Mouse (Mus musculus) kidney, postnatal 25 days (tissue): ENCODE results near the gene Foxo1.
A peak's percentile ranks its signal among the peaks of the same experiment; 100 is the strongest.

ENCODE experiments used
- DNase-seq, 2 experiments: peaks; one replicate each; pipeline ENCODE4 v3.0.0; 2021; ENCODE audit warnings: mixed read lengths in 2 of 2

Foxo1 gene

DNA sequence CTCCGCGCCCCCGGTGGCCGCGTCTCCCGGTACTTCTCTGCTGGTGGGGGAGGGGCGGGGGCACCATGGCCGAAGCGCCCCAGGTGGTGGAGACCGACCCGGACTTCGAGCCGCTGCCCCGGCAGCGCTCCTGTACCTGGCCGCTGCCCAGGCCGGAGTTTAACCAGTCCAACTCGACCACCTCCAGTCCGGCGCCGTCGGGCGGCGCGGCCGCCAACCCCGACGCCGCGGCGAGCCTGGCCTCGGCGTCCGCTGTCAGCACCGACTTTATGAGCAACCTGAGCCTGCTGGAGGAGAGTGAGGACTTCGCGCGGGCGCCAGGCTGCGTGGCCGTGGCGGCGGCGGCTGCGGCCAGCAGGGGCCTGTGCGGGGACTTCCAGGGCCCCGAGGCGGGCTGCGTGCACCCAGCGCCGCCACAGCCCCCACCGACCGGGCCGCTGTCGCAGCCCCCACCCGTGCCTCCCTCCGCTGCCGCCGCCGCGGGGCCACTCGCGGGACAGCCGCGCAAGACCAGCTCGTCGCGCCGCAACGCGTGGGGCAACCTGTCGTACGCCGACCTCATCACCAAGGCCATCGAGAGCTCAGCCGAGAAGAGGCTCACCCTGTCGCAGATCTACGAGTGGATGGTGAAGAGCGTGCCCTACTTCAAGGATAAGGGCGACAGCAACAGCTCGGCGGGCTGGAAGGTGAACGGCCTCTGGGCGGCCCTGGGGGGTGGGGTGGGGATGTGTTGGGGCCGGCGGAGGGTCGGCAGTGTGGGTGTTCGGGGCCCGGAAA, 789 bp downstream of the Foxo1 start:
- DNase-seq: peak; percentile 80 to 91

DNA sequence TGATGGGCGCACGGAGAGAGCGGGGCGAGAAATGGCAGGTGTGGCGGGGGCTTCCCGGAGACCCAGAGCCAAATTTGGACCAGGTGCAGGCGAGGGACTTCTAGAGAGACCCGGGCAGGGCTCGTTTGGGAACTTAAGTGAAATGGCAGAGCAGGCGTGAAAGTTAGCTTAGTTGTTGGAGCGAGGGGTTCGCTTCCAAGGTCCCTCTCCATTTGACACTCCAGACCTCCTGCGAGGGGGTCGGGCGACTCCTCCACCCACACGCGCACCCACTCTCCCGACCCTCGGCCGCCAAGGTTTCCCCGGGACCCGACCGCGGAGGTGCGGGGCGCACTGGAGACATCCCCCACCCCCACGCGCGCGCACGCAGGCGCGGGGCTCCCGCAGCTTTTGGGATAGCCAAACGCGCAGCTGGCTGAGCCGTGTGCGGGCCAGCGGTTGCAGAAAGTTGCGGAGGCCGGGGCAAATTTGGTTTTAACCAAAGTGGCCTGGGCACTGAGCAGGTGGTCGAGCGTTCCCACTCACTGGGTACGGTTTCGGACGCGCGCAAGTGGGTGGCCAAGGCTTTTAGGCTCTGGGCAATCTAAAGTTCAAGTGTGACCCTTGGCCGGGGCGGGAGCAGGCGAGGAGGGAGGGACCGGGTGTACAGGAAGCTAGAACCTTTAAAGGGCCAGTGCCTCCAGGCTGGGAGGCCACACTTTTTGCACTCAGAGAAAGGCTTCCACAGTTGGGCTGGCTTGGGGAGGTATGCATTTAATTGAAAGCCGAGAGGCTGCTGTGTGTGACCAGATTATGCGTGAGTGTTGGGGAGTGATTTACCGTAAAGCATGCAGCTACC, 1.6 kb downstream of the Foxo1 start:
- DNase-seq: peak; percentile 89 to 94

DNA sequence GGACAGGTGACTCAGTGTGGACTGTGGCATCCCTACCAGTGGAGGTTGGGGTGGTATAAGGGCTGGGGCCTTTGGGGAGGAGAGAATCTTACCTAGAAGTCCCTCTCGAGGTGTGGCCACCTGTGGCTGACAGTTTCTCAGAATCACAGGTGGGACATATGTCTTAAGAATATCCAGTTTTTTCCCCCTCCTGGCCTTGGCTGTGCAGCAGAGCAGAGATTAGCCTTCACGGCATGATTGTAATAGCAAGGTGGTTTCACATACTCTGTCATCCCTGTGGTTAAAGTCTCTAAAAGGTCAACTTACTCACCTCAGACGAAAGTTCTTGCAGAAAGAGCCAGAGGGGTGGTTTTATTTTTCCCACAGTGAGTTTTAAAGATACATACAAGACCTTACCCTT, 2.4 kb downstream of the Foxo1 start:
- DNase-seq: no peak

DNA sequence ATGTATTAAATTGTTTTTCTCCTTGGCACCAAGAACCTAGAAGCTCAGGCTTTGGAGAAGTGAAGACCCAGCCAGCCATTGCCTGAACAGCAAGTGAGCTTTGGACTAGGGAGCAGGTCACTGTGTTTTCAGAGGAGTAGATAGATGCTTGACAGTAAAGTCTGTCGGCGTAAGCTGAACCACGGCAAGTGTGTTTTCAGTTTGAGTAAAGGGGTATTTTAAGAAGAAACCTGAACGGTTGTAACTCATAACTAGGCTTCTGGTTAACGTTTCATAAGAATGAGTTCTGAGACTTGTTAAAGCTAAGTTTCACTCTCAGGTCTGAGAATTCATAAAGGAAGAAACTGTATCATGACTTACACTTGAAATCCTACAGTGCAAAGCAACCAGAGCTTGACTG, 3.2 kb downstream of the Foxo1 start:
- DNase-seq: peak; percentile 38 to 71

DNA sequence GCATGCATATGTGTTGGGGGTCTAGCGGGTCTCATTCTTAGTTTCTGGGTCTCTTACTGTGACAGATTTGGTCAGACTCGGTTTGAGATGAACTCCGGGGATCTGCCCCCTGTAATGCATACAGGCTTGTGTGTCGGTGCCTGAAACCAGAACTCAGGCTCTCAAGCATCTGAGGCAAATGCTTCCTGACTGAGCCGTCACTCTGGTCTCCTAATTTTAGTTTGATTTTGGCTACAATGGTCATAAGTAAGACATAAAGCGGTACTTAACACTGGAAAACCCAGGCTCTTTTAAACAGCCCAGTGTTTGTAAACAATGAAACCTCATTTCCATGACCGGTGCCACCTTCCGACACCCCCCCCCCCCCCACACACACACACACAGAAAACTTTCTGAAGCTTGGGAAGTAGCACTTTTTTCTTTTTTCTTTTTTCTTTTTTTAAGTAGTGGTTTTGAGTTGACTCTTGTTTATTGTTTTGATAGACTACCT, 4.3 kb downstream of the Foxo1 start:
- no peak for DNase-seq

DNA sequence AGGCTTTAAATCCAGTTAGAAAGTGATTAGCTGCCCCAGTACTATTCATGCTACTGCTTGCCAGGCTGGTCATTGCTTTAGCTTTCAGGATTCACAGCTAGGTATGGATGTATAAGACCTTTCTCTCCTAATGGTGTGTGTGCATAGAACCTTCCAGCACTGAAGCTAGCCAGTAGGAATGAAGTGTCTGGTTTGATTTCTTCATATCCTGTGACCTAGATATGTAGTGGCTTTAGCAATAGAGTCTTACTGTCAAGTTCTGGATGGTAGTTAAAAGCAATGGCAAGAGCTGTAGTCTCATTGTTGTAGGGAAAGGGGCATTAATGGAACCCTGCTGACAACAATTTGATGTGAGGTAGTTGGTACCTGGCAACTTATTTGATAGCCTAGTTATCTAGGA, 6.3 kb downstream of the Foxo1 start:
- no peak for DNase-seq

DNA sequence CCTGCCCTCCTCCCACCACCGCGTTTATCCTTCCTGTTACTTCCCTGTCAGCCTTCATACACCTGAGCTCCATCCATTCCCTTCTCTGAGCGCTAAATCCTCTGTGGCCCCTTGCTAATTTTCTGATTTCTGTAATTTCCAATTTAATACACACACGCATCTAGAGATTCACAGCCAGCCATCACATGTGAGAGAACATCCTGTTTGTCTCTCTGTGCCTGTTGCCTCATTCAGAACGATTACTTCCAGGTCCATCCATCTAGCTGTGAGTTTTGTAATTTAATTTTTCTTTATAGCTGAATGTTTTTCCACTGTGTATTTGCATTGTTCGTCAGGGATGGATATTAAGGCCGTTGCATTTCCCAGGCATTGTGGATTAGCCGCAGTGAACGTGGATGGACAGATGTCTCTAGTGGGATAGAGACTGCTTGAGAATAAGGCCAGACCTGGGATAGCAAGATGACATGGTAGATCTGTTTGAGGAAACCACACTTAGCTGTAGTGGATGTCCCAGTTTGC, 7.0 kb downstream of the Foxo1 start:
- no peak for DNase-seq

DNA sequence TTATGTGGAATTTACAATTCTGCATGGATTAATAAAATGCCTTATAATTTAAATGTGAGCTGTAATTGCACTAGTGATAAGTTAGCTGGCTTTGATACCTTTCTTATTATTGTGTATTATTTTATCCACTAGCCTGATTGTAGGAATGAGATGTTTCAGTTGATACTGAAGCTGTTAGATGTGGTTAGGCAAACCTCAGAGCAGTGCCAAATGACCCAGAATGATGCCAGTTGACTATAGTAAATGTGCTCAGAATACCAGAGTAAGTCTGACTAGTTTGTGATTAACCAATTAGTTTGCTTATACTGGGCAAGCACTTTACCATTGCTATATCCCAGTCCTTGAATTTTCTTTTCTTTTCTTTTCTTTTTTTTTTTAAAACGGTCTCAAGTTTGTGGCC, 12.5 kb downstream of the Foxo1 start:
- no peak for DNase-seq

DNA sequence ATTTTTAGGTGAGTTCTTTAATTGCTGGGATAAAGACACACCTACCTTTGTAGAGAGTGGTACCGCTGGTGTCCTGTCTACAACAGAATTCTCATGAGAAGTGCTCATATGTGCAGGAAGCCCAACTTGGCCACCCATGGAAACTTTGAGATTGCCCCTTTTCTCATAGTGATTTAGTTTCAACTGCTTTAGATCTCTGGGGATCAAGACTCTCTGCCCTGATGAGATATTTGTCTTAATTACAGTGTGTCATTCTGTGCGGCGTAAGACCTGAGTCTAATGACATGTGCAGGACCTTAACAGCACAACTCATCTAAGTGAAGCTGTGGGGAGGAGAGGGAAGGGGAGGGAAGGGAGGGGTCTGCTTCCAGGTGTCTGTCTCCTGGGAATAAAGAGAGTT, 13.7 kb downstream of the Foxo1 start:
- no peak for DNase-seq

DNA sequence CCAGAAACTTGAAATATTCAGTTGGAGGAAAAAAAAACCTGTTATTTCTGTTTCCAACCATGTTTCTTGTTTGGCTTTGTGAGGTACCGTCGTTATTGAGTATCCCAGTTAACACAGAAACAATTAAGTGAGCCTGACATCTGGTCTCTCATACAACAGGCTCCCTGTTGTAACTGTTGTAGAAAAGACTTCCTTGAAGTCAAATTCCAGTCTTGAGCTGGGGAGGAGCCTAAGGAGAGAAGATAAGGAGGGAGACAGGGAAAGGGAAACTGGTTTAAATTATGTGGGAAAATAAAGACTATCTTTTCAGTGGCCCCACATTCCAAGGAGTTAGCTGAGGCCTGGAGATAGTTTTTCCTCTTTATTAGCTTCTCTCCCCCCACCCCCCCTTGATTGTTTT, 14.2 kb downstream of the Foxo1 start:
- no peak for DNase-seq

DNA sequence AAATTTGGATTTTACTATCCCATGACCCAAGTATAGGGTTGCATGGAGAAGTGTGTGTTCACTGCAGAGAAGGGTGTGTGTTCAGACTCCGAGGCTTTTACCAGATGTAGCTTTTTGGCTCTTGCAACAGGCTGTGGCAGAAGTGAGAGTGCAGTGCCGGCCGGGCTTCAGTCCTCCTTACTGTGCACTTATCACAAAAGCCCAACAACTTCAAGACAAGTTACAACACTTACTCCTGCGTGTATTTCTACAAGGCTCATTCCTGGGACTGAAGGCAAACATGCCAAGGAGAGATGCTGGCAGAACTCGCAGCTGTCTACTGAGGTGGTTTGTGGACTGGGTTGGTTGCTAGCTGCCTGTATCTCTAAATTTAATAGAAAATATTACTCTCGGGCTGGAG, 15.4 kb downstream of the Foxo1 start:
- DNase-seq: no peak

DNA sequence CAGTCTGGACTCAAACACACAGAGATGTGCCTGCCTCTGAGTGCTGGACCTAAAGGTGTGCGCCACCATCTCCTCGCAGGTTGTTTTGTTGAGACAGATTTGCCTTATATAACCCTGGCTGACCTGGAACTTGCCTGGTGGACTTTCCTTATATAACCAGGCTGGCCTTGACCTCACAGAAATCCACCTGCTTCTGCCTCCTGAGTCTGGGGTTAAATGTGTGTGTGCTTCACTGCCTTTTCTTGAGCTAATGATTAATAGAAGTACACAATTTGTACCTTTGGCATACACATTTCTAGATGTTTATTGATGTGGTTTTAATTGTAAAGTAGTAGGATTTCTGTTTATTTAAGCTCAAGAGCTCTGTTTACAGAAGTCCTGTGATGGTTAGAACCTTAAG, 22.7 kb downstream of the Foxo1 start:
- DNase-seq: no peak

DNA sequence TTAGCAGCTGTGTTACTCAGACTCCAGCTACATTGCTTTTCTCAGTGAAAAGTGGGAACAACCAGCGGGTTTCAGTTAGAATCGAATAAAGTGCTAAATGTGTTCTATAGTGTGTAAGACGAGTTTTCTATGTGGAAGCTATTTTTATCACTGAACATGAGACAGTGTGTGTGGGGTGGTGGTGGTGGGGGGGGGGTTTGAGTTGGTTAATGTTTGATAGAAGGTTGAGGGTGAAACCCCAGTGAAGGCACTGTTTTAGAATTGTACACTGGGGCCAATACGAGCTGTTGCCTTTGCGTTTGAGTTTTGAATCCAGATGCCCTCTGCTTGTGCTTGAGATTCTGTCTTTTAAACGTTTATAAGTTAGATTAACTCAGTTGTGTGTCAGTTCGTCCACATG, 24.4 kb downstream of the Foxo1 start:
- DNase-seq: no peak

DNA sequence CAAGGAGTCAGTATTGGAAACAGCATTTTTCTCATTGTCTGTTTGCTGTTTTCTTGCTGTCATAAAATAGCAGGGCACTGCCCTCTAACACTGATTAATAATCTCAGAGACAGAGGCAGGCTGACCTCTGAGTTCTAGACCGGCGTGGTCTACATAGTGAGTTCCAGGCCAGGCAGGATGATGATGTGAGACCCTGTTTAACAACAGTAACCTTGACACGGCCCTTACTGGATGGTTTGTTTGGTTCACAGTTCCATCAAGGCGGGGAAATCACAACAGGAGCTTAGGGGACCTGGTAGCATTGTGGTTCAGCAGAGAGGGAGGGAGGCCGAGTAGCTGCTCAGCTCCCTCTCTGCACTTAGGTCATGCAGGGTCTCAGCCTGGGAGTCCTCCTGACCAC, 25.8 kb downstream of the Foxo1 start:
- no peak for DNase-seq

DNA sequence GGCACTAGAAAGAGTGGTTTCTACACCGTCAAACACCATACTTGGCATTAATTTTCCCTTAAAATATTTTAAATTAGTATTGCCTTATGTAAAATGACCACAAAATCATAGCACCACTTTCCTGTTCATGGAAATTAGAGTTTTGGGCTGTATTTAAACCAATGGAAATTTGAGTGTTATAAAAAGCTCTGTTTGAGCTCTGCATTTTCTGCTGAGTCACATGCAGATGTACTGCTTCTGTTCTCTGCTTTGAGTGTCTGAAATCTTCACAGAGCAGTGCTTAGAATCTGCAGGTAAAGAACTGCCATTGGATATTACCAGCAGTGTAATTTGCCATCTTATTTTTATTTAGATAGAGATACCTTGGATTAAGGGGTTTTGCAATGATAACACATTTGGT, 27.6 kb downstream of the Foxo1 start:
- no peak for DNase-seq

DNA sequence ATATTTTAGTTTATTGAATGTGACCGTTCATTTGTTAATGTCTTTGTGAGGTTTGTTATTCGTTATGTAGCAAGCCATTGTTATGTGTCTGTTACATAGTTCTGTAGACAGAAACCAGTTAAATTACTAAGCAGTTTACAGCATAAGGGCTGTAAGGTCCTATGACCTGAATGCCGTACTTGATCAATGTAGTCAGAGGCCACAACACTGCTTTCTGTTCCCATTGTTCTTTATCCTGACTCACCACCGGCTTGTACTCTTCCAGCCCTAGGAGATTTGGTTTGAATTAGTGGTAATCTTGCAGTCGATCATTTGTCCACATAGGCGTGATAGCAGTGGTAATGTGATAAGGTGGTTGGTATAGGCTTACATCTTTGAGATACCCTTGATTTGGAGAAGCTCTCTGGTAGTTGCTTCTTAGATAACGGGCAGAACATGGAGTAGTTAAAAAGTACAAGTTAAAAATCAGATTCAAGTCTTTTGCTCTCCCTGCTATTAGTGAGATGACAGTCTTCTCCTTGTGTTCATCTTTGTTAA, 28.2 kb downstream of the Foxo1 start:
- no peak for DNase-seq

DNA sequence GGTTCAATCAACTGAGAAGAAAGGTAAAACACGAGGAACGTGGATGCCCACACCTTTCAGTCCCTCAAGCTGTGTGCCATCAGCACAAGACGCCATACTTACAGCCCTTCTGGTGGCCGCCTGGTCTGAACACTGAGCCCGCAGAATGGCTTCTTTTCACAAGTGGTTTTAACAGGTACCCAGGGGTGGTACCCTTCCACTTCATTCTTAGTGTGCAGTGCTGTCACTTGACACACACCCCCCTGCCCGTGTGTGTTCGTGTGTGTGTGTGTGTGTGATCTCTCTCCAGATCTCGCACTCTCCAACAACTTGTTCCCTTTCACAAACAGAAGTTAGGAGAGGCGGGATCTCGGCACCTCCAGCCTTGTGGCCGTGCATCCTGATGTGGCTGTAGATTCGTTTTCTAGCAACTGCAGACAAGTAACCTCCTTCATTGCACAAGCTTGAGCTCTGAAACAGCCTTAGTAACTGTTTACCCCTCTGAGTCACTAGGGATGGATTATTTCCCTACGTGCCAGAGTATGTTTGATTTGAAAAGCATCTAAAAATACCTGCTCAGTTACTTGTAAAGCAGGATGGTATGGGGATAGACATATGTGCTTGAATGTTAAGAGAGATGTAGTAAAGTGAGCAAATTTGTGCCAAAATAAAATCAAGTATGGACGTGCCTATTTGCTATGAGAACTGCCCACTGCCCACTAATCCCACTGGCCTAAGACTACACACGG, 29.3 kb downstream of the Foxo1 start:
- no peak for DNase-seq

DNA sequence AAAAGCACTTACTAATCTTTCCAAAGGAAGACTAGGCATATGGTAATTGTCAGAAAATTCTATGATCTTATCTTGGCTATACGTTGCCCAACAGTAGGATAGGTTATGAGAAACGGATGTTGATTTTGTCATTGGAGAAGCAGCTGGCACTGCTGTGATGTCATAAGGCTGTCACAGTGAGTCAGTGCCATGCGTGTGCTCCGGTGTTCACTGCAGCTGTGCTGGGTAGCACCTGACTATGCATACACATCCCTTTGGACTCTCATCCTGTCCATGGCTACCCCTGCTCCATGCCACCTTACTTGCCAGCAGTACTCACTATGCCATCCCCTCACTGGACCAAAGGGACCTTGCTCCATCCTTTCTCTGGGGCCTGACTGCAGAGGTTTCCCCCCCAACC, 30.5 kb downstream of the Foxo1 start:
- DNase-seq: no peak

DNA sequence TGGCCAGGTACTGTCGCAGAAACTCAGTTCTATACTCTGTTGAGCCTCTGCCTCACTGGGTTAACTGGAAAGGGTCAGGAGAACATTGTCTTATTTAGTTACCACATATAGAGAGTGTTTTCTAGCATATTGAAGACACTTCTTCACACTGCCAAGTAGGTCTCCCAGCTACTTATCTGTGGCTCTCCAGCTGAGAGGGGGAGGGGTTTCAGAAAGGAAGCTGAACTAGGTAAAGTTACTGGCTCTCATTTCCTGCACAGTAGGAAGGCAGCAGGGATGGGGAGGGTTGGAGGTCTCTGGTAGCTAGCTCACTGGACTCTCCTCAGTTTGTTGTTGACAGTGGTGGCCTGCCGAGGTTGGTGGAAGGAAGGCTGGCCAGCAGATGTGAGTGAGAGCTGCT, 31.2 kb downstream of the Foxo1 start:
- DNase-seq: peak in 1 of 2 experiments; percentile 23

DNA sequence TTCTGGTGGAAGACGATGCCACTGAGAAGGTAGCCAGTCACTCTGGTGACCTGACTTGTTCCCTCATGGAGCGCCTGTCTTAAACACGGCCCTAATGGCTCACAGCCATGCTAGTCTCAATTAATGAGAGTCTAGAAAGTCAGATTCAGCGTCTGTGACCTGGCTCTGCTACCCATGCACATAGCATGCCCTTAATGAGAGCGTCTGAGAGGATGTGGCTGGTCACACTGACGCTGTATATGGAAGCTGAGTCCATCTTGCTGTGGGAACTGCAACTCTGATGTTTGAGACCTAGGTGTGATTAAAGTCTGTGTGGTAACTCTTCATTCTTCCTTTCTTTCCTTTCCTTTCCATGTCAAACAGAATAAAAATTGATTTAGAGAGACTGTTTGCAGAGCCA, 32.4 kb downstream of the Foxo1 start:
- DNase-seq: no peak

DNA sequence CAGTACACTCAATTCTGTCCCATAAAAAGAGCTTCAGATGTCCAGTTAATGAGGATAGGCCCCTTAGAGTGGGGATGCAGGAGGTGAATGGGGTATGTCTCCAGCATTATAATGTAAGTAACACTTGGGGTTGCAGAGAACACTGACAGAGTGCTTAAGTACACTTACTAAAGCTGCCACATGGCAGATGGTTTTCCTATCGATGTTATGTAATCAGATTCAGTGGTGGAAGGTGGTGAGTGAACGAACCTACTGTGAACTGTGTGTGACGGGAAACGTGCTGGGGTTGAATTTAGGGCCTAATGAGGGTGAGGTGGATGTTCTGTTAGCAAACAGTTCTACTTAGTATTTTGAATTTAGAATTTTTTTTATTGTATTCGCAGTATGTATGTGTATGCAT, 35.2 kb downstream of the Foxo1 start:
- DNase-seq: no peak

DNA sequence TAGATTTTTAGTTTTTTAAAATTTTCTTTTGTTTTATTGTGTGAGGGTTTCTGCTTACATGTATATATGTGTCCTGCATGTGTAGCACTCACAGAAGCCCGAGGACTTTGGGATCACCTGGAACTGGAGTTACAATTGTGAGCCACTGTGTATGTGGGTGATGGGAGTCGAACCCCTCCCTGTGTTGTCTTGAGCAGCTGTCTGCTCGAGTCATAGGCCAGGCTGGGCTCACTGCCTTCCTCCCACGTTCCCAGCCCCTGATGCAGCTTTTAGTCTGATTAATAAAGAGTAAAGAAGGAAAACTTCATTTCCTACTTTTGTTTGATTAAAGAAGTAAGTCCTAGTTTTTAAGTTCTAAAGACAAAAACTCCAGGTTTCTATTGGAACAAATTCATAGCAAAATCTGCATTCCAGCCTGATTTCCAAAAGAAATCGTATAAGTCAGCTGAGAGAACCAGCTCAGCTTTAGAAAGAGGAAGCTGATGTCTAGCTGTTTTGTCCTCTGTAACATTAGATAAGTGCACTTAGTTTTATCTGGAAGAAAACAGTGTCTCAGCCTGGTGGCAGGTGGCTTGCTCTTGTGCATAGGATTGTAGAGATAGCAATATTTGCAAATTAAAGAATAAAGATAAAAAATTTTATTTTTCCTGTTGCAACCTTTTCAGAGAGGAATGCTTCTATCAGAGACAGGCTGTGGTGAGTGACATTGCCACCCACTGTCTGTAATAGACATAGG, 40.6 kb downstream of the Foxo1 start:
- DNase-seq: no peak
